Mouse (Mus musculus) E14TG2a.4 (cell line): ENCODE results near the gene Rph3a.

Experiments used
- CTCF ChIP-seq: conservative IDR thresholded peaks from 2 replicates; pipeline ENCODE4 v1.5.1; 2014; ENCODE audit warnings: low read length
- POU5F1 ChIP-seq: IDR thresholded peaks from 2 replicates; pipeline ENCODE4 v1.6.1; 2014; ENCODE audit warnings: low read length, borderline replicate concordance

DNA sequence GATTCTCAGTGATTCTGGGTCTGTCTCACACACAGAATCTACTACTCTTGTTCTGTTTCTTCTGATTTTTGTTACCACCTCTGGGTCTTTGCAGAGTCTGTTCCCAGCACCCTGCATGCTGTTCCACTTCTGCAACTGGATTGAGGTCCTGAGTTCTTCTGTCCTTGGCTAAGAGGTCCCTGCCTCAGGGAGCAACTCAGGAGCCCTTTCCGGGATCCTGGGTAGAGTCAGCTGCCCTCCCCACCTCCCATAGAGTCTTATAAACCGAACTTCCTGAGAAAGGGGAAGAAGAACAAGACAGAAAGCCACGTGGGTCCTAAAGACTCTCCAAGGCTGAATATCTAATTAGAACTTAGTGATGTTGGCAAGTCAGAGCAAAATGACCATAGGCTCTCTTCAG lies 118.9 kb downstream of the Rph3a start:
- TF ChIP-seq CTCF (no peak), POU5F1 (no peak)
